Mouse (Mus musculus): ENCODE measurements at regions not wholly inside any gene's neighbourhood (a gene's known extent, or its start where the extent isn't known, plus 50 kb on each side); places are given as distances from the start of the nearest gene placed in this dataset.

DNA sequence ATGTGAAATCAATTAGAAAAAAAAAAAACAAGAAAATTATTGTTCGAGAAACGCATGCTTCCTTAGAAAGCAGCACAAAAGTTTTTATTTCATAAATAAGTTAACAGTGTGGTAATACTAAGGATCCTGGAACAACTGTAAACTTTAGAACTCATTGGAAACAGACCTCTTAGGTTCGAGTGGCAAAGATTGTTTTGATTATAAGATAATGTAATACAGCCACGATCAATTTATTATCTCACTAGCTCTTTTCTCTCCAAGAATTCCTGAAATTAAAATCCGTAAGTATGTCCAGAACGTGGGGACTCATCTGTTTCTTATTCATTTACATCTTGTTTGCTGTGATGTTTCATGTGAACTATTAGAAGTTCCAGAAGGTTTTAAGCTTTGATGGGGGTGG is 327.9 kb downstream of the Plk2 start:
- TF ChIP-seq TAL1 (conservative IDR thresholded peaks at IDR 0.05; ENCODE audit: low read depth, low read length) (no peak), GATA1 (IDR thresholded peaks at IDR 0.05; ENCODE audit: borderline replicate concordance, low read length) (no peak), POLR2AphosphoS5 (IDR thresholded peaks at IDR 0.05; ENCODE audit: insufficient replicate concordance, low read depth, low read length) (no peak), GATA2 (IDR thresholded peaks at IDR 0.05; ENCODE audit: borderline replicate concordance, low read depth, low read length) (no peak), CTCF (IDR thresholded peaks at IDR 0.05; ENCODE audit: low read depth, low read length) (no peak)
- no peak for ATAC-seq (ENCODE audit: extremely low read depth, insufficient number of reproducible peaks, low FRiP score, poor library complexity, severe bottlenecking)
- no peak for DNase-seq (ENCODE audit: low spot score)
- H3K4me3 ChIP-seq (ENCODE audit: low read depth, low read length) = no peak overlapping the region
- H3K36me3 ChIP-seq (replicated peaks) = no peaks in the 10 kb centered on the region
- H3K27me3 ChIP-seq (ENCODE audit: insufficient read depth, low read length) = no peaks in the 10 kb centered on the region
- H3K4me1 ChIP-seq (ENCODE audit: insufficient read depth, low read depth, low read length) = no peaks in the 10 kb centered on the region
- peaks cover 11% of the 10 kb centered on the region for H3K9me3 ChIP-seq (replicated peaks)

DNA sequence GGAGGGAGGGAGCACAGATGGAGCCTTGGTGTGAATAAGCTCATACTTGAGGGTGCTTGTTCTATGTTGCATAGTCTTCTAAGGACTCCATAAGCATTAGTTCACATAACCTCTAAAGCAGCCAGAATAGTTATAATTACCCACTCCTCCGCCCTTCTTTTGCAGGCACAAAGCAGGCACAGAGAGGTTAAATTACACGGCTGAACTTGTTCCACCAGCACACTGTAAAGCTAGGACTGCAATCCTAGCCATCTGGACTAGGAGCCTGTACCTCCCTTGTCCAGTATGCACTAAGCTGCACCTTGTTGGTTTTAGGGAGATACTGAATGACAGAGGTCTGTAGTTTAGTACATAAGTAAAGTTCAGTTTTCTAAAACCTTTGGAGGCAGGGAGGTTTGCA is 330.0 kb downstream of the Plk2 start:
- Histone ChIP-seq H3K4me3 (ENCODE audit: low read depth, low read length) (no peak overlapping the region), H3K36me3 (replicated peaks) (no peaks in the 10 kb centered on the region), H3K27me3 (ENCODE audit: insufficient read depth, low read length) (no peaks in the 10 kb centered on the region), H3K9me3 (replicated peaks) (peaks cover 11% of the 10 kb centered on the region), H3K4me1 (ENCODE audit: insufficient read depth, low read depth, low read length) (no peaks in the 10 kb centered on the region)
- no peak for TF ChIP-seq POLR2AphosphoS5 (IDR thresholded peaks at IDR 0.05; ENCODE audit: insufficient replicate concordance, low read depth, low read length)
- no peak for TF ChIP-seq GATA1 (IDR thresholded peaks at IDR 0.05; ENCODE audit: borderline replicate concordance, low read length)
- TF ChIP-seq GATA2 (IDR thresholded peaks at IDR 0.05; ENCODE audit: borderline replicate concordance, low read depth, low read length) = no peak
- TF ChIP-seq TAL1 (conservative IDR thresholded peaks at IDR 0.05; ENCODE audit: low read depth, low read length) = no peak
- TF ChIP-seq CTCF (IDR thresholded peaks at IDR 0.05; ENCODE audit: low read depth, low read length) = no peak
- no peak for ATAC-seq (ENCODE audit: extremely low read depth, insufficient number of reproducible peaks, low FRiP score, poor library complexity, severe bottlenecking)
- no peak for DNase-seq (ENCODE audit: low spot score)

DNA sequence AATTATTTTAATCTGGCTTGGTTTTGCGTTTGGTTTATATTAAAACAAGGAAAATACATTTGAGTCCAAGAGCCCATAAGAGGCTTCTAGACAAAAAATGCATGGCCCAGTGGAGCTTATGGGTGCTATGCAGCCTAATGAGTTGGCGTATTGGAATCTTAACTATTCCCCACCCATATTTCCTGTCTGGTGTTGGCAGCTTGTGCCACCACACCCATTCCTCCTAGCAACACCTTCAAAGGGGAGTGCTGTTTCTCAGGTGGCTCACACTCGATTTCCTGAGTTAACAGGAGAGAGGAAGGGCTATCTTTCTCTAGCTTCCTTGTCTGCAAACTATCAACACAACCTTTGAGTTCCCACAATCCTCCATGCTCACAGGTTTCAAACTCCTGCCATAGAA is 331.0 kb downstream of the Plk2 start:
- no peak for ATAC-seq (ENCODE audit: extremely low read depth, insufficient number of reproducible peaks, low FRiP score, poor library complexity, severe bottlenecking)
- no peaks in the 10 kb centered on the region for H3K4me1 ChIP-seq (ENCODE audit: insufficient read depth, low read depth, low read length)
- H3K36me3 ChIP-seq (replicated peaks) = no peaks in the 10 kb centered on the region
- peaks cover 11% of the 10 kb centered on the region for H3K9me3 ChIP-seq (replicated peaks)
- no peak overlapping the region for H3K4me3 ChIP-seq (ENCODE audit: low read depth, low read length)
- no peak for TF ChIP-seq GATA2 (IDR thresholded peaks at IDR 0.05; ENCODE audit: borderline replicate concordance, low read depth, low read length)
- TF ChIP-seq TAL1 (conservative IDR thresholded peaks at IDR 0.05; ENCODE audit: low read depth, low read length) = no peak
- no peak for TF ChIP-seq CTCF (IDR thresholded peaks at IDR 0.05; ENCODE audit: low read depth, low read length)
- TF ChIP-seq POLR2AphosphoS5 (IDR thresholded peaks at IDR 0.05; ENCODE audit: insufficient replicate concordance, low read depth, low read length) = no peak
- TF ChIP-seq GATA1 (IDR thresholded peaks at IDR 0.05; ENCODE audit: borderline replicate concordance, low read length) = no peak
- H3K27me3 ChIP-seq (ENCODE audit: insufficient read depth, low read length) = no peaks in the 10 kb centered on the region
- no peak for DNase-seq (ENCODE audit: low spot score)

DNA sequence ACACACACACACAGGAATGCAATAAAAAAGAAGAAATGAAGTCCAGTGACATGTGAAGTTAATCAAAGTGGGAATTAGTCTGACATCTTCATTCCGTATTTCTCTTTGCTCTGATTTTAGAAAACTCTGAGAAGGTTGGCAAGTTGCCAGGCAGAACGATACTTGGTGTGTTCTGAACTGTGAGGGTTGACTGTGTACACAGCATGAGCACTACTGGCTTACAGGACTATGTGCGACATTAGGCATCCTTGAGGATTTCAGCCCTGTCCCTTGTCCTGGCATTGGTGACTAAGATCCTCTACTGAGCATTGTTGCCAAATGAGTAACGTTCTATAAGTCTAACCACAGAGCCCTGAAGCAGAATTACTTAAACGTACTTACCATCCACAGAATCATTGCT is 340.7 kb downstream of the Plk2 start:
- no peak for ATAC-seq (ENCODE audit: extremely low read depth, insufficient number of reproducible peaks, low FRiP score, poor library complexity, severe bottlenecking)
- Histone ChIP-seq H3K9me3 (replicated peaks) (peaks cover 8% of the 10 kb centered on the region; the same call in 1 of the 2 replicates), H3K36me3 (replicated peaks) (no peaks in the 10 kb centered on the region), H3K4me1 (ENCODE audit: insufficient read depth, low read depth, low read length) (no peaks in the 10 kb centered on the region), H3K4me3 (ENCODE audit: low read depth, low read length) (no peak overlapping the region), H3K27me3 (ENCODE audit: insufficient read depth, low read length) (no peaks in the 10 kb centered on the region)
- TF ChIP-seq TAL1 (conservative IDR thresholded peaks at IDR 0.05; ENCODE audit: low read depth, low read length) (no peak), GATA2 (IDR thresholded peaks at IDR 0.05; ENCODE audit: borderline replicate concordance, low read depth, low read length) (no peak), CTCF (IDR thresholded peaks at IDR 0.05; ENCODE audit: low read depth, low read length) (no peak), POLR2AphosphoS5 (IDR thresholded peaks at IDR 0.05; ENCODE audit: insufficient replicate concordance, low read depth, low read length) (no peak), GATA1 (IDR thresholded peaks at IDR 0.05; ENCODE audit: borderline replicate concordance, low read length) (no peak)
- no peak for DNase-seq (ENCODE audit: low spot score)

DNA sequence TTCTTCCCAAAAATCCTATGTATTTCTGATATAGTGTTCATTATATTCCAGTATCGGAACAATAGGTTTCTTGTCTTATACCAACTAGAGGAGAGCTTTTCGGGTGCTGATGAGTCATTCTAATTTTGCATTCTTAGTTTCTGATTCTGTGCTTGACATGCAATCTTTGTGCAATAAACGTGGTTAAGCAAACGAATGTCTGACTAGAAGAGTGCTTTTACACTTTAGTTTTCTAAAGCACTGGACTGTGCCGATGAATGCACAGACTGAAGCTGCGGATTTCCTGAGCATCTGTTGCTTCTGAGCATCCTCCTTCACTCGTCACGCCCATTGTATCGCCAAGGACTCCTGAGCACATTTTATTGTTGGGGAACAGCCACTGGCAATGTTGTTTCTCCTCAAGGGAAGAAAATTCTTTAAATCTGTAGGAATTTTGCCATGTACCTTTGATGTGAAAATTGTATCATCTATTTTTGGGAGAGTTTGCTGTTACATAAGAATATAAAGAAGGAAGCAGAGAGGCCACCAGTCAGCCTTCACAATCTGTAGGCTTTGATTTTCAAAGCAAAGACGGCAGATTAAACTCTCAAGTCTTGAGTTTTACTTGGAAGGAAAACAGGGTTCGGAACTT is 346.8 kb downstream of the Plk2 start:
- TF ChIP-seq GATA2 (IDR thresholded peaks at IDR 0.05; ENCODE audit: borderline replicate concordance, low read depth, low read length) = no peak
- no peak for TF ChIP-seq CTCF (IDR thresholded peaks at IDR 0.05; ENCODE audit: low read depth, low read length)
- TF ChIP-seq GATA1 (IDR thresholded peaks at IDR 0.05; ENCODE audit: borderline replicate concordance, low read length) = no peak
- TF ChIP-seq TAL1 (conservative IDR thresholded peaks at IDR 0.05; ENCODE audit: low read depth, low read length) = no peak
- no peak for TF ChIP-seq POLR2AphosphoS5 (IDR thresholded peaks at IDR 0.05; ENCODE audit: insufficient replicate concordance, low read depth, low read length)

DNA sequence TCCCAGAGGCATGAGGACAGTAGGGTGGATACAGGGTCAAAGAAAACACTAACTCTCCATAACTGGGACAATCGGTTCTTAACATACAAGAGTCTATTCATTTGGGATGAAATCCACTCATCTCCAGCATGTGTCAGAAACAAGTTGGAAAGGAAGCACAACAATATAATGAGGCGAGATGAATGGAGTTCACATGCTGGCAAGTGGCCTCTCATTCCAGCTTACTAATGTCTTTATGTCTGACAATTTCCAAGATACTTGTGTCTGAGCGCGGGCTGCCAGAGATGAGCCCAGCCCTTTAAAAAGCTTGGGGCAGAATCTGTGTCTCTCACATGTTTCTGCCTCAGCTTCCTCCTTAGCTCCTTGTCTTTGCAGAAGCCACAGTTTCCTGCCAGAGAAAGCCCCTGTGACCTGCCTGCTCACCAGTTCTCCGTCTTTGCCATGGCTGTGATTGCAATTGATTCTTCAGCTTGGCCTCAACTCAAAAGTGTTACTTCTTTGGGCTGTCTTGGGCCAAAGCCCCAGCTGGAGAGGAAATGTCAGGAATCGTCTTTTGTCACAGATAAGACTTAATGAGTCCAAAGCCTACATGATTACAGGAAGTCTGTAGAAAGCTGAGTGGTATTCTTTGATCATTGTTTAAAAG is 352.5 kb downstream of the Plk2 start:
- no peak overlapping the region for H3K4me3 ChIP-seq (ENCODE audit: low read depth, low read length)
- H3K4me1 ChIP-seq (ENCODE audit: insufficient read depth, low read depth, low read length) = no peaks in the 10 kb centered on the region
- TF ChIP-seq GATA2 (IDR thresholded peaks at IDR 0.05; ENCODE audit: borderline replicate concordance, low read depth, low read length) (no peak), POLR2AphosphoS5 (IDR thresholded peaks at IDR 0.05; ENCODE audit: insufficient replicate concordance, low read depth, low read length) (no peak), CTCF (IDR thresholded peaks at IDR 0.05; ENCODE audit: low read depth, low read length) (no peak), GATA1 (IDR thresholded peaks at IDR 0.05; ENCODE audit: borderline replicate concordance, low read length) (no peak)
- H3K36me3 ChIP-seq (replicated peaks) = no peaks in the 10 kb centered on the region
- H3K9me3 ChIP-seq (replicated peaks) = no peaks in the 10 kb centered on the region; the same call in 1 of the 2 replicates
- ATAC-seq (ENCODE audit: extremely low read depth, insufficient number of reproducible peaks, low FRiP score, poor library complexity, severe bottlenecking) (no peak), DNase-seq (ENCODE audit: low spot score) (no peak)
- H3K27me3 ChIP-seq (ENCODE audit: insufficient read depth, low read length) = no peaks in the 10 kb centered on the region

More for the DNA sequence above, 346.8 kb downstream of the Plk2 start:
- Histone ChIP-seq H3K4me3 (ENCODE audit: low read depth, low read length) (no peak overlapping the region), H3K4me1 (ENCODE audit: insufficient read depth, low read depth, low read length) (no peaks in the 10 kb centered on the region), H3K27me3 (ENCODE audit: insufficient read depth, low read length) (no peaks in the 10 kb centered on the region), H3K36me3 (replicated peaks) (no peaks in the 10 kb centered on the region), H3K9me3 (replicated peaks) (peaks cover 3% of the 10 kb centered on the region; the same call in 1 of the 2 replicates)
- DNase-seq (ENCODE audit: low spot score) = no peak
- no peak for ATAC-seq (ENCODE audit: extremely low read depth, insufficient number of reproducible peaks, low FRiP score, poor library complexity, severe bottlenecking)

All from G1E (cell line).